Mouse (Mus musculus) right cerebral cortex, postnatal 10 days (tissue): ENCODE results near the gene Catip.

ENCODE experiments used
- DNase-seq, 2 experiments: peaks; one replicate each; pipeline ENCODE4 v3.0.0; 2021; ENCODE audit warnings: low spot score in 2 of 2

Gene Catip

GRCm38 (mm10) chr1:74397919-74398451 lies 36.1 kb downstream of the Catip start:
- DNase-seq, result peak; percentile 70 to 72

- DNase-seq, result no peak
These were observed 38.6 kb downstream of the Catip start for GRCm38 (mm10) chr1:74400531-74400930.

- DNase-seq, result no peak
These were observed 39.3 kb downstream of the Catip start for GRCm38 (mm10) chr1:74401015-74401702.

- no peak for DNase-seq
These were observed 42.3 kb downstream of the Catip start for GRCm38 (mm10) chr1:74404206-74404605.

GRCm38 (mm10) chr1:74408589-74409504 lies 46.9 kb downstream of the Catip start, which contains the start of gene Vil1:
Gene Vil1, plus strand, starts transcription at chr1:74409376.
- DNase-seq, result no peak

GRCm38 (mm10) chr1:74411753-74412325 lies 49.9 kb downstream of the Catip start:
- DNase-seq, result no peak

- DNase-seq, result no peak
These were observed 50.8 kb downstream of the Catip start for GRCm38 (mm10) chr1:74412711-74413110.

GRCm38 (mm10) chr1:74415143-74415542 lies 53.2 kb downstream of the Catip start:
- no peak for DNase-seq
